Mouse (Mus musculus) C2C12 (cell line): ENCODE measurements around the gene Gm10160.

Source experiments
- CEBPB ChIP-seq: IDR thresholded peaks from one replicate; pipeline ENCODE4 v1.6.1; 2011; ENCODE audit warnings: low read depth, mild to moderate bottlenecking, control low read depth, moderate library complexity
- CTCF ChIP-seq: IDR thresholded peaks from one replicate; pipeline ENCODE4 v1.5.1; 2011; ENCODE audit not compliant: control insufficient read depth, insufficient read depth, insufficient read length
- USF1 ChIP-seq: IDR thresholded peaks from one replicate; pipeline ENCODE4 v1.6.1; 2011; ENCODE audit warnings: low read depth, mild to moderate bottlenecking, control low read depth, moderate library complexity

DNA sequence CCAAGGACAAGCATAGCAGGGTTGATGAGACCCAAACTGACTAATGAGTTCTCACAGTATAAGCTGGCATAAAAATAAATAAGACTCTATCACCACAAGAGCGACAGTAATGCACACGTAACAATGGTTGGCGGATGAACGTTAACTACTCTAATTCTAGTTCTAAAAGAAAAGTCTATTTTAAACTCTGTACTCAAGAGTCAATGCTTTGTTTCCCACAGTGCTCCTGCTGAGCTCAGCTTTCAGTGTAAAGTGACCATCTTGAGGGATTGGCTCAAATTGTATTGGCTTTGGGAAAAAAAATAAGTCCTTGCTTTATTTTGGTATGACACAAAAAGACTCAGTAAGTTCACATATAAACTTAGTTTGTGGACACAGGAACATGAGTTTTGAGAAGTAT, 29.5 kb upstream of the Gm10160 start:
- TF ChIP-seq CTCF (no peak), USF1 (no peak), CEBPB (no peak)
